Mouse (Mus musculus): ENCODE measurements around the gene Rfc5.
"Not testable (repeated sequence)": the region's sequence is repeated elsewhere in the genome, so short reads cannot be mapped to it uniquely, and the experiment has no call there.

Rfc5 gene

GRCm38 (mm10) chr5:117388877-117389276 lies at the start of gene Rfc5:
TSS of gene Rfc5 (minus strand) at chr5:117389047.
- peak; percentile 93 to 94 for DNase-seq (ENCODE audit: low spot score in 2 of 2)

GRCm38 (mm10) chr5:117433501-117433900 lies 44.7 kb upstream of the Rfc5 start:
- DNase-seq (ENCODE audit: low spot score in 2 of 2), result not testable (repeated sequence)

GRCm38 (mm10) chr5:117417442-117417841 lies 28.6 kb upstream of the Rfc5 start:
- DNase-seq (ENCODE audit: low spot score in 2 of 2), result no peak

- DNase-seq (ENCODE audit: low spot score in 2 of 2), result peak in 1 of 2 experiments; percentile 22
Measured at GRCm38 (mm10) chr5:117415011-117415912, 26.4 kb upstream of the Rfc5 start.

- DNase-seq (ENCODE audit: low spot score in 2 of 2), result peak in 1 of 2 experiments; percentile 33
Measured at GRCm38 (mm10) chr5:117414611-117415010, 25.8 kb upstream of the Rfc5 start.

- DNase-seq (ENCODE audit: low spot score in 2 of 2), result peak; percentile 75 to 76
Measured at GRCm38 (mm10) chr5:117413507-117414501, 25.0 kb upstream of the Rfc5 start, which contains the start of gene Ksr2. TSS of gene Ksr2 (plus strand) at chr5:117414000.

- DNase-seq (ENCODE audit: low spot score in 2 of 2), result no peak
Measured at GRCm38 (mm10) chr5:117409369-117409768, 20.5 kb upstream of the Rfc5 start.

GRCm38 (mm10) chr5:117408216-117408615 lies 19.4 kb upstream of the Rfc5 start:
- peak in 1 of 2 experiments; percentile 48 for DNase-seq (ENCODE audit: low spot score in 2 of 2)

- DNase-seq (ENCODE audit: low spot score in 2 of 2), result not testable (repeated sequence)
Measured at GRCm38 (mm10) chr5:117404671-117405070, 15.8 kb upstream of the Rfc5 start.

GRCm38 (mm10) chr5:117403609-117404008 lies 14.8 kb upstream of the Rfc5 start:
- no peak for DNase-seq (ENCODE audit: low spot score in 2 of 2)

GRCm38 (mm10) chr5:117399281-117399680 lies 10.4 kb upstream of the Rfc5 start:
- DNase-seq (ENCODE audit: low spot score in 2 of 2), result no peak

- no peak for DNase-seq (ENCODE audit: low spot score in 2 of 2)
Measured at GRCm38 (mm10) chr5:117398007-117398550, 9.2 kb upstream of the Rfc5 start.

GRCm38 (mm10) chr5:117397371-117397770 lies 8.5 kb upstream of the Rfc5 start:
- DNase-seq (ENCODE audit: low spot score in 2 of 2), result no peak

- no peak for DNase-seq (ENCODE audit: low spot score in 2 of 2)
Measured at GRCm38 (mm10) chr5:117396596-117397014, 7.8 kb upstream of the Rfc5 start.

- DNase-seq (ENCODE audit: low spot score in 2 of 2), result no peak
Measured at GRCm38 (mm10) chr5:117395834-117396233, 7.0 kb upstream of the Rfc5 start.

- DNase-seq (ENCODE audit: low spot score in 2 of 2), result no peak
Measured at GRCm38 (mm10) chr5:117390895-117391294, 2.0 kb upstream of the Rfc5 start.

GRCm38 (mm10) chr5:117388296-117388751 lies 523 bp downstream of the Rfc5 start:
- no peak for DNase-seq (ENCODE audit: low spot score in 2 of 2)

GRCm38 (mm10) chr5:117383198-117383597 lies 5.6 kb downstream of the Rfc5 start:
- DNase-seq (ENCODE audit: low spot score in 2 of 2), result no peak

GRCm38 (mm10) chr5:117381785-117382184 lies 7.1 kb downstream of the Rfc5 start:
- no peak for DNase-seq (ENCODE audit: low spot score in 2 of 2)

- DNase-seq (ENCODE audit: low spot score in 2 of 2), result no peak
Measured at GRCm38 (mm10) chr5:117380199-117380598, 8.6 kb downstream of the Rfc5 start.

GRCm38 (mm10) chr5:117377731-117378130 lies 11.1 kb downstream of the Rfc5 start:
- not testable (repeated sequence) for DNase-seq (ENCODE audit: low spot score in 2 of 2)

Measured in right cerebral cortex, adult 2 months (tissue).